8 mouse cellular contexts compared by ENCODE assay signal in the genomic region with DNA sequence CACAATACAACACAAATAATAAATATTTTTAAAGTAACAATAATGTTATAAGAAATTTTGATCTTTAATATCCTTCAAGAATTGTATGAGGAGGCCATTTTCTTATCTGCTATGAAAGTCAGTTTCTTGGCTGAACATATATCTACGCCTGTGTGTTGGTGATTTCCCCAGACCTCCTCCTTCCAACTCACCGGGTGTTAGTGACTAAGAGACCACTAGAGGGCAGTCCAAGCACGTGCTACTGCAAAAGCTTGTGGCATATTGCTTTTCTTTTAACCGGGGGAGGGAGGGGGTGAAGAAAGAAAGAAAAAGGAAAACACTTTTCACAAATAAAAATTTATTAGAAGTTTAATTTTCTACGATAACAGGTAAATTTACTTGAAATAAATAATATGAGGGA.
DNase-seq lines count a peak whose midpoint lies in the region; ATAC-seq and TF ChIP-seq lines count a peak whose summit lies in the region.

No protein-coding gene starts in this region.

- no peaks in the 10 kb centered on the region for H3K79me2 ChIP-seq in heart, adult 2 months (replicated peaks; ENCODE audit: control insufficient read depth, insufficient read depth, low read length)

- H3K36me3 ChIP-seq in heart, adult 2 months (ENCODE audit: control insufficient read depth, insufficient read depth, low read length), result no peaks in the 10 kb centered on the region
- H3K36me3 ChIP-seq in heart, embryonic 11.5 days (ENCODE audit: control insufficient read depth, insufficient read depth, low read length), result no peaks in the 10 kb centered on the region
- no peaks in the 10 kb centered on the region for H3K36me3 ChIP-seq in embryonic facial prominence, embryonic 14.5 days (ENCODE audit: control insufficient read depth, insufficient read depth, low read length)
- H3K36me3 ChIP-seq in stomach, embryonic 14.5 days (ENCODE audit: control insufficient read depth, insufficient read depth, low read length), result no peaks in the 10 kb centered on the region

- H3K4me2 ChIP-seq in heart, embryonic 11.5 days, result no peak overlapping the region
- H3K4me2 ChIP-seq in embryonic facial prominence, embryonic 14.5 days (ENCODE audit: low read depth, low read length), result no peak overlapping the region
- H3K4me2 ChIP-seq in stomach, embryonic 14.5 days (replicated peaks; ENCODE audit: low read depth, low read length), result no peak overlapping the region

- TF ChIP-seq EP300 in heart, adult 2 months (IDR thresholded peaks at IDR 0.05; ENCODE audit: insufficient read depth, low read depth, low read length), result 0 out of 2 replicates have a peak, but pooled peaks have one; percentile 50

- TF ChIP-seq CTCF in heart, adult 2 months (IDR thresholded peaks at IDR 0.05), result peak; percentile 89

- WGBS in heart, adult 2 months, result 8% methylated on average over 5 of the region's 5 CpGs
- WGBS in heart, embryonic 11.5 days (ENCODE audit: insufficient replicate concordance), result 12% methylated on average over 5 of the region's 5 CpGs
- 14% methylated on average over 5 of the region's 5 CpGs for WGBS in embryonic facial prominence, embryonic 14.5 days
- 9% methylated on average over 5 of the region's 5 CpGs for WGBS in stomach, embryonic 14.5 days

- no peak for ATAC-seq in heart, embryonic 11.5 days (replicated peaks; ENCODE audit: insufficient number of reproducible peaks, low FRiP score, low TSS enrichment)
- no peak for ATAC-seq in embryonic facial prominence, embryonic 14.5 days (ENCODE audit: low read depth)
- ATAC-seq in stomach, embryonic 14.5 days (ENCODE audit: insufficient number of reproducible peaks, insufficient read depth, low FRiP score, low read depth), result peak; percentile 61; the same call in 1 of the 2 replicates

- no peak overlapping the region for H3K27ac ChIP-seq in heart, adult 2 months
- no peak overlapping the region for H3K27ac ChIP-seq in heart, embryonic 11.5 days (ENCODE audit: low read depth, low read length)
- H3K27ac ChIP-seq in embryonic facial prominence, embryonic 14.5 days (replicated peaks; ENCODE audit: low read depth, low read length), result no peak overlapping the region
- no peak overlapping the region for H3K27ac ChIP-seq in stomach, embryonic 14.5 days (ENCODE audit: low read length)

- H3K9ac ChIP-seq in heart, adult 2 months (ENCODE audit: low read depth, low read length), result no peak overlapping the region
- H3K9ac ChIP-seq in heart, embryonic 11.5 days (ENCODE audit: low read depth, low read length), result no peak overlapping the region
- no peak overlapping the region for H3K9ac ChIP-seq in embryonic facial prominence, embryonic 14.5 days (ENCODE audit: low read depth, low read length)
- no peak overlapping the region for H3K9ac ChIP-seq in stomach, embryonic 14.5 days (replicated peaks; ENCODE audit: low read depth, low read length)

- intact Hi-C loops in heart, adult 2 months (cut with DNase I), result loop anchor here (1.0 kb wide), 1 partner anchor 61 kb away; no protein-coding TSS in a partner anchor
- intact Hi-C loops in heart, postnatal 25 days (cut with DNase I), result no loop called here

- no peak for TF ChIP-seq POLR2A in heart, adult 2 months (IDR thresholded peaks at IDR 0.05; ENCODE audit: insufficient read depth, low read depth, low read length)

- no peaks in the 10 kb centered on the region for H3K9me3 ChIP-seq in heart, embryonic 11.5 days (replicated peaks; ENCODE audit: control insufficient read depth, low read length)
- no peaks in the 10 kb centered on the region for H3K9me3 ChIP-seq in embryonic facial prominence, embryonic 14.5 days (ENCODE audit: control insufficient read depth, low read length)
- no peaks in the 10 kb centered on the region for H3K9me3 ChIP-seq in stomach, embryonic 14.5 days (ENCODE audit: control insufficient read depth, low read depth, low read length)

- no peaks in the 10 kb centered on the region for H3K27me3 ChIP-seq in heart, adult 2 months (ENCODE audit: control insufficient read depth, insufficient read depth, low read length)
- no peaks in the 10 kb centered on the region for H3K27me3 ChIP-seq in heart, embryonic 11.5 days (ENCODE audit: control insufficient read depth, insufficient read depth, low read length)
- H3K27me3 ChIP-seq in embryonic facial prominence, embryonic 14.5 days (replicated peaks; ENCODE audit: control insufficient read depth, insufficient read depth, low read length), result no peaks in the 10 kb centered on the region
- H3K27me3 ChIP-seq in stomach, embryonic 14.5 days (ENCODE audit: control insufficient read depth, insufficient read depth, low read length), result no peaks in the 10 kb centered on the region

- DNase-seq in heart, adult 2 months, result peak; percentile 40 to 49
- peak; percentile 46 for DNase-seq in adrenal gland, postnatal 25 days
- peak; percentile 83 for DNase-seq in embryonic facial prominence, embryonic 14.5 days (ENCODE audit: low spot score)
- peak; percentile 26 for DNase-seq in heart, postnatal 25 days (ENCODE audit: low spot score)
- peak; percentile 24 for DNase-seq in layer of hippocampus, adult 9-10 months (ENCODE audit: low spot score)
- DNase-seq in lung, postnatal 4 days, result peak; percentile 27 to 59

- H3K4me3 ChIP-seq in heart, adult 2 months, result no peak overlapping the region
- no peak overlapping the region for H3K4me3 ChIP-seq in heart, embryonic 11.5 days (ENCODE audit: low read depth, low read length)
- no peak overlapping the region for H3K4me3 ChIP-seq in embryonic facial prominence, embryonic 14.5 days (ENCODE audit: low read depth, low read length)
- no peak overlapping the region for H3K4me3 ChIP-seq in stomach, embryonic 14.5 days (ENCODE audit: low read depth, low read length)

- H3K4me1 ChIP-seq in heart, adult 2 months (ENCODE audit: control insufficient read depth, insufficient read depth, low read length), result no peaks in the 10 kb centered on the region
- no peaks in the 10 kb centered on the region for H3K4me1 ChIP-seq in heart, embryonic 11.5 days (ENCODE audit: control insufficient read depth, insufficient read depth, low read length)
- no peaks in the 10 kb centered on the region for H3K4me1 ChIP-seq in embryonic facial prominence, embryonic 14.5 days (ENCODE audit: control insufficient read depth, insufficient read depth, low read length)
- H3K4me1 ChIP-seq in stomach, embryonic 14.5 days (ENCODE audit: control insufficient read depth, insufficient read depth, low read length), result 0 out of 2 replicates have a peak, but pooled peaks cover 6% of the 10 kb centered on the region

Comparison
In these comparisons a context has a peak if more than half of its experiments do, and no peak if none do; other contexts are left out.
1. DNase-seq: peak in every context shown above with its lines; median percentile 83 in embryonic facial prominence, embryonic 14.5 days; 46 in adrenal gland, postnatal 25 days; 44 in heart, adult 2 months; 43 in lung, postnatal 4 days; 26 in heart, postnatal 25 days; 24 in layer of hippocampus, adult 9-10 months.